Mouse (Mus musculus): ENCODE measurements around the gene Gm13694.

DNA sequence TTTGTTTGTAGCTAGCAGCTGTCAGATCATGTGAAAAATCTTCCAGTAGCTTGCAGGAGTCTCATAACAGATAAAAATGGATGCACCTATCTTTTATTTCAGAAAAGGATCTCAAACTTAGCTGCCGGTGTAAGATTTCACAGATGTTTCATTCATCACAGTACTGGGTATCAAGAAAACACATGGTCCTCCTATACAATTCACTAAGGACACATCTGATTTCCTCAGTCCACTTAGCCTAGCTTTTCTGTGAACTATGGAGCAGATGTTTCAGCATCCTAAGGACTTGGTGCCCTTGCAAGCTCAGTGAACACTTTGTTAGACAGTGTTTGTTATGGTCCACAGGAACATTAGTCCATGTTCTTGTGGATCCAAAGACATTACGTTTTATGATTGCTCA, 44.6 kb downstream of the Gm13694 start:
- no peak for TF ChIP-seq CTCF (IDR thresholded peaks at IDR 0.05; ENCODE audit: extremely low read depth, insufficient read depth, low read length)
- no peak for TF ChIP-seq POLR2A (IDR thresholded peaks at IDR 0.05; ENCODE audit: extremely low read depth, insufficient read depth, low read length)

Measured in cortical plate, adult 2 months (tissue).